Mouse (Mus musculus) megakaryocyte, embryonic 14.5 days (primary cell): ENCODE results near the gene Zfp706. TPM values are rescaled to one million over a fixed set of nuclear protein-coding genes. Genes with fewer than 3 reads are reported as not detected.
A peak's percentile ranks its signal among the peaks of the same experiment; 100 is the strongest.
"Not testable (repeated sequence)": the region's sequence is repeated elsewhere in the genome, so short reads cannot be mapped to it uniquely, and the experiment has no call there.

Experiments used
- H3K27me3 ChIP-seq: replicated peaks from 2 replicates; pipeline ENCODE3; 2012; ENCODE audit warnings: inconsistent platforms
- H3K36me3 ChIP-seq: replicated peaks from 2 replicates; pipeline ENCODE3; 2012; ENCODE audit warnings: low read length, inconsistent platforms, mixed read lengths
- H3K4me1 ChIP-seq: 2 replicates; pipeline ENCODE4 v1.6.1; 2012; ENCODE audit warnings: inconsistent platforms
- H3K4me3 ChIP-seq: replicated peaks from 2 replicates; pipeline ENCODE3; 2012; ENCODE audit warnings: moderate library complexity, mild to moderate bottlenecking, inconsistent platforms
- H3K9me3 ChIP-seq: 2 replicates; pipeline ENCODE4 v1.6.1; 2012; ENCODE audit warnings: inconsistent platforms
- FLI1 ChIP-seq: IDR thresholded peaks from 2 replicates; pipeline ENCODE4 v1.6.1; 2012; ENCODE audit warnings: low read length, inconsistent platforms, mixed read lengths
- GATA1 ChIP-seq: IDR thresholded peaks from 3 replicates; pipeline ENCODE4 v1.6.1; 2012; ENCODE audit warnings: mixed read lengths, low read length, inconsistent platforms, borderline replicate concordance
- polyA plus RNA-seq: library from polyadenylated mRNA; stranded (reverse); fragments of >175 nt; gene quantifications from 2 replicates; pipeline ENCODE4 v1.2.3, GENCODE M21; 2012; ENCODE audit warnings: low replicate concordance; ENCODE audit not compliant: insufficient read depth

The Zfp706 gene
- polyA plus RNA-seq, 1 experiment: 24.7 TPM

DNA sequence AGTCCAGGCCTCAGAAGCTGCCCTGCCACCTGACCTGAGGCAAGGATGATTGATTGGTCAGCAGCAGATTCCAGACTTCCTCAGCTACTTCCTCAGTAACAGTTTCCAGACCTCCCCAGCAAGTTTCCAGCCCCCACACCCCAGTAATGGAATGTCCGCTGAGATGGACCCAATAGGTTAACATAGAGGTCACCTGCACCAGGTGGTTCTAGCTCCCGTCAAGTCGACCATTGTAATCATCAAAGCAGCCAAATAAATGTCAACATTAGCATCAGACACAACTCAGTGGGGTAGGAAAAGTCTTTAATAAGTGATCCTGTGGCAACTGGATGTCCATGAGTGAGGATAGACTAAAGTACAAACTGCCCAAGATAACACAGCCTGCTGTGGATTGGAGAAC lies 3.7 kb upstream of the Zfp706 start:
- Histone ChIP-seq H3K4me3 (no peak overlapping the region), H3K4me1 (peaks cover 49% of the 10 kb centered on the region), H3K9me3 (no peaks in the 10 kb centered on the region), H3K27me3 (no peaks in the 10 kb centered on the region), H3K36me3 (no peaks in the 10 kb centered on the region)
- TF ChIP-seq GATA1 (no peak), FLI1 (no peak)

DNA sequence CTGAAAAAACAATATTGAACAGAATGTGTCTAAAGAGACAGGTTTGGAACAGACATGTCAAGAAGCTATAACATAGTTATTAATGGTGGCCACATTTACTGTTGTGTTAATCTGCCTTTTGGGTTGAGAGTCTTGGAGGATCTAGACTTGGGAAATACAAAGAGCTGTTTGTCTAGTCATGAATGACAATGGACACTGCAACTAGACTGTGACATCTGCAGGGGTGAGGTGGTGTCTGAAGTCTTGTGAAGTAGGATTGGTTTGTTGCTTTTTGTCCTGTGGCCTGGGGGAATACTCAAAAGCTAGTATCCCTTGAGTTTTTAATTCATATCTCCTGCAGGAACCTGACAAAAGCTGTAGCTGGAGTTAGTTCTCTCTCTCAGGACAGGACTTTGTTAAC lies 973 bp upstream of the Zfp706 start:
- peaks cover 68% of the 10 kb centered on the region for H3K4me1 ChIP-seq
- no peaks in the 10 kb centered on the region for H3K27me3 ChIP-seq
- H3K9me3 ChIP-seq: no peaks in the 10 kb centered on the region
- no peak overlapping the region for H3K4me3 ChIP-seq
- TF ChIP-seq FLI1 (no peak), GATA1 (no peak)
- peaks cover 20% of the 10 kb centered on the region for H3K36me3 ChIP-seq

DNA sequence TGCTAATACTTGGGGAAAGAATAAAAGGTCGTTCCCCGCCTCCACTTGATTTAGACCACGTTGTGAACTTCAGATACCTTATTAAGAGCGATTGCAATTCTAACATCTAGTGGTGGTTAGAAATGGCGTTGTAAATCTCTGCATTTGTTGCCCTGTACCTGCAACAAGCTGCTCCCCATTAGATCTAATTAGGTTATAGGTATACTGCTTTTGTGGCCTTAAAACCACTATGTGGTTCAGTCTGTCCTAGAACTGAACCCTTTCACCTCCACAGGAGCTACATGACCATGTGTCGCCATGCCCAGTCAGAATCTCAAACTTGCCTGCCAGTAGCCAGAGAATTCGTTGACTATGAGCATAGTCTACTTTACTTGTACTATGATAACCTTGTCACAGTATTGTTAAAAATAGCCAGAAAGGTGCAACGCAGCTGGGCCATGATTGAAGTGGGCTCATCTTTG lies 416 bp upstream of the Zfp706 start:
- Histone ChIP-seq H3K4me1 (peaks cover 70% of the 10 kb centered on the region), H3K36me3 (peaks cover 26% of the 10 kb centered on the region), H3K4me3 (peak overlapping the region; percentile 97), H3K9me3 (no peaks in the 10 kb centered on the region), H3K27me3 (no peaks in the 10 kb centered on the region)
- no peak for TF ChIP-seq GATA1
- TF ChIP-seq FLI1: no peak

DNA sequence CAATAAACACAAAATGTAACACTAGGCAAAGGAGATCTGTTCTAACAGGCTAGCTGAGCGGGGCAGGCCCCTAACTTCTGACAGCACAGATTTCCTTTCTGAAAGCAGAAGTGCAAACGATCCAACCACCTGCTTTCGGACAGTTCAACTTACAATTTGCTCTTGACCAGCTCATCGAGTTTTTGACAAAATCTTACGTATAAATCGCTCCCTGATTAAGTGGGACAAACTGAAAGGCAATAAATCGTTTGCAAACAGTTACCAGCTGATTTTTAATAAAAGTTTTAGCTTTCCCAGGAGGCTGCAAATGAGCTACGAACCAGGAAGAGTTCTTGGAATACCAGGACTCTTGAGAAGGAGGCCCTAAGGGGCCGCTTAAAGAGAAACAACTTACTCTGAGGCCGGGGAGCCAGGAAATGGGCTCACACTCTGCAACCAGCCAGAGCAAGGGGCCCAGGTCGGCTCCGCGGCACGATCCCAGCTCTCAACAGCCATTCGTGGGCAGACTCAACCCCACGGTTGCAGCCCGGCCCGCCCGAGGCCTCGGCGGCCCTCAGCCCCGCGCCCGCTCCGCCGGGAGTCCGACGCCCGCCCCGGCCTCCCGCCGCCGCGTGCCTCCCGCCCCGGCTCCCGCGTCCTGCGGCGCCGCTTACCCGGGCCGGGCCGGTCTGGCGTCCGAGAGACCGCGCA lies 953 bp downstream of the Zfp706 start:
- H3K27me3 ChIP-seq: no peaks in the 10 kb centered on the region
- peak overlapping the region; percentile 97 for H3K4me3 ChIP-seq
- peaks cover 40% of the 10 kb centered on the region for H3K36me3 ChIP-seq
- H3K4me1 ChIP-seq: peaks cover 68% of the 10 kb centered on the region
- no peaks in the 10 kb centered on the region for H3K9me3 ChIP-seq
- no peak for TF ChIP-seq FLI1
- TF ChIP-seq GATA1: no peak

DNA sequence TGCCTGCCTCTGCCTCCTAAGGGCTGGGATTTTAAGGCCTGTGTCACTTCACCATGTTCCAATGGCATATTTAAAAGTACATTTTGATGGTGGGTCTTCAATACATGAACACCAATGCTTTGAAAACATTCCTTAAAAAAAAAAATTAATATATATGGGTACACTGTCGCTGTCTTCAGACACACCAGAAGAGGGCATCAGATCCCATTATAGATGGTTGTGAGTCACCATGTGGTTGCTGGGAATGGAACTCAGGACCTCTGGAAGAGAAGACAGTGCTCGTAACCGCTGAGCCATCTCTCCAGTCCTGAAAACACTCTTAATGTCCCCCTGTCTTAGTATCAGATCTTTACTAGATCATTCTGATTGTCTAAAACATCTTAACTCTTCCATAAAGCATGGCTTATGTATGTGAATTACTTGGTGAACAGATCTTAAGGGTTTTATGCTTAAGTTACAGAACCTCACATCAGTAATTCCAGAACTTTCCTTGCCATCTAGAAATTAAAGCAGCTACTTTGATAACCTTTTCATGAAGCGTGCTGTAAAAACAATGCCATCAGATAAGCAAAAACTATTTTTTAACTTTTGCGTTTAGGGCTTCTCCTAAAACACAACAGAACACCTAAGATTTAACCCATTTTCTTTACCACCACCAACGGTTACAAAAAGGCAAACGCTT lies 1.6 kb downstream of the Zfp706 start:
- no peaks in the 10 kb centered on the region for H3K27me3 ChIP-seq
- H3K9me3 ChIP-seq: no peaks in the 10 kb centered on the region
- H3K4me1 ChIP-seq: peaks cover 61% of the 10 kb centered on the region
- H3K4me3 ChIP-seq: peak overlapping the region; percentile 97
- H3K36me3 ChIP-seq: peaks cover 45% of the 10 kb centered on the region
- TF ChIP-seq GATA1: peak; percentile 47; the same call in 1 of the 3 replicates
- TF ChIP-seq FLI1: no peak

DNA sequence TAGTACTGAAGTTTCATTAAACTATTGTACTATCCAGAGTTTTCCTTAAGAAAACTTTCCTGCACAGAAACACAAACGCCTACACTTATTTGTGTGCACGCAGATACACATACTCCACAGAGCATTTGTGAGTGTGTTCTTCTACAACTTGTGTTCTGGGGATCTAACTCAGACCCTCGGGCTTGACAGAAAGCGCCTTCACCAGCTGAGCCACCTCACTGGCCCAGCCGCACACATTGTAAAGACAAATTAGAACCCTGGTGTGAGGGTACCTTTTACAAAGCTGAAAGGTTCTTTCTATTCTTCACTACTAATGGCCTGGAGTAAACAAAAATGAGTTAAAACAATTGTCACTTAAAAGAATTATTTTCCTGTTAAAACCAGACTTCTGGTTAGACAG lies 2.7 kb downstream of the Zfp706 start:
- TF ChIP-seq FLI1: no peak
- TF ChIP-seq GATA1: no peak
- Histone ChIP-seq H3K4me3 (peak overlapping the region; percentile 51), H3K27me3 (no peaks in the 10 kb centered on the region), H3K9me3 (no peaks in the 10 kb centered on the region), H3K36me3 (peaks cover 56% of the 10 kb centered on the region), H3K4me1 (peaks cover 57% of the 10 kb centered on the region)

DNA sequence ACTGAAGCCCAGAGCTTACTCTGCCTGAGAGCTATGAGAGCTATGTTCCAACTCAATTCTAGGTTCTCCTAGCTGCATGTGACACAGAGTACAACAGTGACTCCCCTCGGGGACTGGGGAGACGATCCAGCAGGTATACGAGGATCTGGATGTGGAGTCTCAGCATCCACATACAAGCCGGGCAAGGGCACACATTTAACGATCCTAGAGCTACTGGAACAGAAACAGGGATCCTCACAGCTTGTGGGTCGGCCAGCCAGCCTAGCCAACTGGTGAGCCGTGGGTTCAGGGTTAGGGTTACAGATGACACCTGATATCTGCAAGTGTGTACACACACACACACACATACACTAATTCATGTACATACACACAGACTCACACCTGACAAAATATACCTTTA lies 5.3 kb downstream of the Zfp706 start:
- Histone ChIP-seq H3K27me3 (no peaks in the 10 kb centered on the region), H3K4me3 (no peak overlapping the region), H3K36me3 (peaks cover 78% of the 10 kb centered on the region), H3K9me3 (no peaks in the 10 kb centered on the region), H3K4me1 (peaks cover 44% of the 10 kb centered on the region)
- TF ChIP-seq FLI1 (no peak), GATA1 (no peak)

DNA sequence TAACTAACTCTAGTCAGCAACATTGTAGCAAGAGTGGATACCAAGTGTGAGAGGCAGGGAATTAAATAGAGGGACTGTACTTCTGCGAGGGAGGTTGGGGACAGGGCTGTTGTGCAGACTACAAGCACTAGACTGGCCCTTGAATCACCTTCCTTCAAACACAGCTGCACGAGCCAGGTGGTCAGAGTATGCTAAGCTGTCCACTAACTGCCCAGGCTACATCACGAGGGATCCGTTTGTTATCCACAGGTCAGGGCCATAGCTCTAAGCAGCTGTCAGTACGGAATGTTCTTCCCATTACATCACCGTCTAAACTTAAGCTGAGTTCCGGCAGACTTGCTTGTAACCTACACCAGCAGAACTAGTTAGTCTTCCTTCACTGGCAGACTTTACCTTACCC lies 8.0 kb downstream of the Zfp706 start:
- not testable (repeated sequence) for H3K9me3 ChIP-seq, H3K4me3 ChIP-seq, H3K27me3 ChIP-seq
- peaks cover 77% of the 10 kb centered on the region for H3K36me3 ChIP-seq
- H3K4me1 ChIP-seq: peaks cover 39% of the 10 kb centered on the region

DNA sequence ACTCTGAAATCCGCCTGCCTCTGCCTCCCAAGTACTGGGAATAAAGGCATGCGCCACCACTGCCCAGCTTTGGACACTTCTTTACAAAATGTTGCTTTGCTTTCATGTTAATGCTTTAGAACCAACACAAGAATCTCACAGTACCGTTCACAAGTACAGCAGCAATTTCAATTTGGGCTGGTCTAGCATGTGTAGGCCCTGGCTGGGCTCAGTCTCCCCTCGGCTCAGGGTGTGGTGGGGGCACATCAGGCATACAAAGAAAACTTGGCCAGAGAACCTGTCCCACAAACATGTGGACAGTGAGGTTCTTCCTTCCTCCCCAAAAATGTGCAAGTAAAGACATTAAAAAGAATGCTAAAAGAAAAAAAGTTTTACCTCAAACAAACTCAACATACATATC lies 12.4 kb downstream of the Zfp706 start:
- TF ChIP-seq GATA1 (no peak), FLI1 (no peak)
- H3K4me1 ChIP-seq: peaks cover 38% of the 10 kb centered on the region
- no peak overlapping the region for H3K4me3 ChIP-seq
- no peaks in the 10 kb centered on the region for H3K9me3 ChIP-seq
- H3K27me3 ChIP-seq: no peaks in the 10 kb centered on the region
- H3K36me3 ChIP-seq: peaks cover 78% of the 10 kb centered on the region

DNA sequence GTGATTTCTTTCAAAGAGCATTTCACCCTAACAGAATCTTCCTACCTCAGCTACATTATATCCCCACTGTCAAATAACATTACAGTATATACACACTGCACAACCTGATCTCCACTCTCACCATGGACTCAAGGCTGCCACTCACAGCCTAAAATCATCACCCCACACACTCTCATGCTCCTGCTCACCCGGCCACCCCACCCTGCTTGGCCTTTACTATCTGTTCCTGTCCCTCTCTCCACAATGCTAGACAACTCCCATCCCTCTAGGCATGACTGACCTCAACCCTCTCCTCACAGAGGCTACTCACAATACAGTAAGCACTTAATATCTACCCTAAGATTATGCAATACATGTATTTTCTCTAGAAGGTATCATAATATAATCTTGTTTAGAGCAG lies 12.9 kb downstream of the Zfp706 start:
- TF ChIP-seq FLI1: no peak
- no peak for TF ChIP-seq GATA1
- no peaks in the 10 kb centered on the region for H3K27me3 ChIP-seq
- no peak overlapping the region for H3K4me3 ChIP-seq
- H3K4me1 ChIP-seq: peaks cover 42% of the 10 kb centered on the region
- no peaks in the 10 kb centered on the region for H3K9me3 ChIP-seq
- H3K36me3 ChIP-seq: peaks cover 78% of the 10 kb centered on the region
